Mouse (Mus musculus) testis, adult 2 months (tissue): ENCODE results near the gene Pcbd2.

Experiments
- CTCF ChIP-seq: fragments of 200-500 bp; IDR thresholded peaks from 2 replicates; pipeline ENCODE4 v1.5.1; 2012; ENCODE audit warnings: low read depth, mild to moderate bottlenecking, inconsistent platforms, low read length, moderate library complexity; ENCODE audit not compliant: control insufficient read depth, insufficient read depth, insufficient replicate concordance
- POLR2A ChIP-seq: fragments of 200-500 bp; IDR thresholded peaks from 2 replicates; pipeline ENCODE4 v1.6.1; 2012; ENCODE audit warnings: low read depth, mild to moderate bottlenecking, inconsistent platforms, low read length, moderate library complexity; ENCODE audit not compliant: control insufficient read depth

DNA sequence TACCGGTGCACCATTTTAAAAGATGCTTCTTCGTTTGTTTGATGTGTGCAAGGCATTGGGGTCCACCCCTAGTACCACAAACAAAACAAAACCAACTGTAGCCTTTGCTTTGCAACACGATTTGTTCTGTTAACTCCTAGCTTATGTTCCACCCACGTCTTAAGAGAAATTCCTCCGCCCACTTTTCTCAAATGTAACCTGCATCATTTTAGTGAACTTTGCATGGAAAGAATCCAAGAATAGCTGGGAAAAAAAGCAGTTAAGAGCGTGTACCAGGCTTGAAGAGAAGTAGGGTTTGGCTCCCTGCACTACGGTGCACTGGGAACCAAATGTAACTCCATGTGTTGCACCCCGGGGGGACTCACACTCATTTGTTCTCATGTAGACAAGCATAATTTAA, 33.1 kb upstream of the Pcbd2 start:
- TF ChIP-seq POLR2A (no peak), CTCF (no peak)
